Mouse (Mus musculus) layer of hippocampus, postnatal 14 days (tissue): Measurements from ENCODE around the gene Ppp5c. TPM values are rescaled to one million over a fixed set of nuclear protein-coding genes. Genes with fewer than 3 reads are reported as not detected.

ENCODE experiments used
- DNase-seq, 2 experiments: peaks; one replicate each; pipeline ENCODE4 v3.0.0; 2021 to 2022; ENCODE audit warnings: low spot score in 2 of 2, mixed read lengths in 1 of 2
- total RNA-seq, 2 experiments: library from RNA; stranded (reverse); gene quantifications; 2 replicates each; pipeline ENCODE4 v1.2.3; 2021

The Ppp5c gene
- total RNA-seq, 2 experiments from 2014 or later, result 149 to 163 TPM

GRCm38 (mm10) chr7:16988405-16988804 lies 39.3 kb downstream of the Ppp5c start:
- DNase-seq, result no peak

- no peak for DNase-seq
These were observed 40.1 kb downstream of the Ppp5c start for GRCm38 (mm10) chr7:16987541-16988149.

DNA sequence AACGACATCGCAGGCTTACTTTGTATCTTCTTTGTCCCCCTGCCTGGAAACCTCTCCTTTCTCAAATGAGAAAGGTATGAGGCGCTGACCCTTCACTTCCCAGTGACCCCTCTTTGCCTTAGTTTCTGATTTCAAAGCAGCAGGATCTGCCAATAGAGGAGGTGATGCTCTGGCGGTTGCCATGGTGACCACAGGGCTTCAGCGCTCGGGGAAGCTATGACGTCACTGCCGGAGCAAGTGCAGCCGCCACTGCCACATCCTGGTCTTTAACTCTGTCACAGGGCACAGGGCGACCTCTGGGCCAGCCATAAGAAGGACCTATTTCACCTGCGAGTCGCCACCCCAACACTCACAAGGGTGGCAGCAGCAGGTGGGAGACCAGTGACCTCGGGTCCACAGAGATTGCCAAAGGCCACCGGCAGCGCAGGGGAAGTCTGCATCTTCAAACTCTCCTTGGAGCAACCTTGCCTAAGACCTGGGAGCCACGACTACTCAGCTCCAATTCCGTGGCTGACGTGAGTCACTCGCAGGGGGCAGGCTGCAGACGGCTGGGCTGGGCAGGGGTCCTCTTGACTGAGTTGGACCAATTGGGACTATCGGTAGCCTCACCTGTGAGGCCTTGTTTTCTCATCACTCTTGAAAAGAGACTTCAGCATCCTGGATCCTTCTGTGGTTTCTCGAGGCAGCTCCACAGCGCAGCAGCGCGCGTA lies 44.7 kb downstream of the Ppp5c start, which contains the start of gene Gm42372:
Gene Gm42372 (plus strand): TSS at position 228 of the 710 bp plus-strand sequence.
- DNase-seq, result peak; percentile 85 to 87

- DNase-seq, result peak; percentile 49 to 53
These were observed 47.4 kb downstream of the Ppp5c start for GRCm38 (mm10) chr7:16980348-16980747.

GRCm38 (mm10) chr7:16978593-16978992 lies 49.1 kb downstream of the Ppp5c start:
- DNase-seq, result no peak

GRCm38 (mm10) chr7:16978173-16978572 lies 49.6 kb downstream of the Ppp5c start:
- no peak for DNase-seq

GRCm38 (mm10) chr7:16976298-16976697 lies 51.4 kb downstream of the Ppp5c start:
- DNase-seq, result no peak

DNA sequence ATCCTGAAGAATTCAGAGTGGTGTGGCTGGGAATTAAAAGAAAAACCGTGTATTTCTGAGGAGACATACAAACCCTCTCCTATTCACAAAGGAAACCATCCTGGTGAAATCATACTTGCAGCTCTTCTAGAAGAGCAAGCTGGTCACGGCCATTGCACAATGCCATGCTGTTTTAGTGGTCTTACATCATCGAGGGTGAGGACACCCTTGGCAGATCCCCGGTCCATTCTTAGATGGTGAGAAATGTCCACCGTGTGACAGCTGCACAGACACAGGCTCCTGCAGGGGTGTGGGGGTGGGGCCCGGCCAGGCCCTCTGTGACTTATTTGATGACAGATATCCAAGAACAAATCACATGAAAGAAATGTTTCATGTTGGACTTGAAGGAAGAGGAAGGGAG lies 53.7 kb downstream of the Ppp5c start:
- DNase-seq, result no peak

- DNase-seq, result no peak
These were observed 56.6 kb downstream of the Ppp5c start for GRCm38 (mm10) chr7:16971160-16971559.

GRCm38 (mm10) chr7:16968414-16968813 lies 59.3 kb downstream of the Ppp5c start:
- no peak for DNase-seq

DNA sequence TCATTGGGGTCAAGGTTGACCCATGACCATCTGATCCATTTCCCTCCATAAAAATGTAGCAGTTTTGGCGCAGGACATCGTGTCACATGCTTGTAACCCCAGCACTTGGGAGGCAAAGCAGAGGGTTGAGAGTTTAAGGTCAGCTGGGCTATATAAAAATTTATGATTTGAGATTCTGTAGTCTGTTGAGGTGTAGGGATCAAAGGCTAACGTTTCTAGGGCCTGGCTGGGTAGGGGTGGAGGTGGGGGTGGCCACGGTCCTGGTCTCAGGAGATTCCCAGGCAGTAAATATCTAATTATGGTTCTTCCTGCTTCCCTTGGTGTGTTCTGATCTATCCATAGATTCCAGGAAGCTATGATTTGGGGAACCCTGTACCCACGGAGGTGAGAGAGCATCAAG lies 66.0 kb downstream of the Ppp5c start:
- no peak for DNase-seq

- DNase-seq, result peak; percentile 84 to 95
These were observed 68.1 kb downstream of the Ppp5c start, which contains the start of gene Pnmal1 for GRCm38 (mm10) chr7:16959539-16960187. Gene Pnmal1, plus strand, starts transcription at chr7:16959679.

- DNase-seq, result peak; percentile 59 to 78
These were observed 71.1 kb downstream of the Ppp5c start for GRCm38 (mm10) chr7:16956410-16957265.

DNA sequence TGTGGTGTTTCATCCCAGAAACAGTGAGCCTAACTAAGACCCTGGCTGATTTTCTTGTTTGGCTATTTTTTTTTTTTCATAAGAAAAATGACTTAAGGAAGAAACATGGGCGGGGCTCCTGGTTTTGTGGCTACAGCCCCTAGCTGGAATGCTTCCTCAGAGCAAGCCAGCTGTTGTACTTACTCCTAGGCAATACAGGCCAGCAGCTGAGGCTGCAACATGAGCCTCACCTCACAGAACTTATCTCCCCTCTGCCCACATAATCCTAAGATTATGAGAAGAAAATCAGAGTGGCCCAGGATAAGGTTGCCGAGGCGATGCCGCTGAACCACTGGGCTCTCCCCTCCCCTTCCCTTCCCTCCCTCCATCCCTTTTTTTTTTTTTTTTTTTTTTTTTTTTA lies 72.0 kb downstream of the Ppp5c start:
- DNase-seq, result no peak

Other genes starting within 250 kb of the Ppp5c start
- 1 to 10 TPM; 5.5 to 5.8 TPM for gene Slc1a5, start 246.6 kb downstream of the Ppp5c start, total RNA-seq
- 100 to 1,000 TPM; 279 to 300 TPM for gene Strn4, start 212.0 kb downstream of the Ppp5c start, total RNA-seq
- 10 to 100 TPM; 45.9 to 46.2 TPM for gene Fkrp, start 211.2 kb downstream of the Ppp5c start, total RNA-seq
- 1 to 10 TPM; 6.8 to 9.1 TPM for gene Prkd2, start 185.0 kb downstream of the Ppp5c start, total RNA-seq
- 100 to 1,000 TPM; 115 to 120 TPM for gene Dact3, start 152.6 kb downstream of the Ppp5c start, total RNA-seq
- 1 to 10 TPM; 1.5 to 1.9 TPM for gene Gng8, start 136.1 kb downstream of the Ppp5c start, total RNA-seq
- gene Ptgir, start 121.4 kb downstream of the Ppp5c start, total RNA-seq, result under 1 TPM in 1 of 2 experiments, not detected in 1; 0.28 TPM
- 1,000 to 10,000 TPM; 2,318 to 2,416 TPM for gene Calm3, start 103.8 kb downstream of the Ppp5c start, total RNA-seq
- gene Pnmal2, start 83.2 kb downstream of the Ppp5c start, total RNA-seq, result 100 to 1,000 TPM; 240 to 246 TPM
- 10 to 100 TPM; 72.5 to 74.5 TPM for gene Pnmal1, start 68.2 kb downstream of the Ppp5c start, total RNA-seq
- gene Gm42372, start 44.8 kb downstream of the Ppp5c start, total RNA-seq, result 10 to 100 TPM; 46.2 to 49.3 TPM
- gene Ccdc8, start 35.2 kb downstream of the Ppp5c start, total RNA-seq, result 1 to 10 TPM; 3.0 to 3.1 TPM
- gene Hif3a, start 34.5 kb upstream of the Ppp5c start, total RNA-seq, result 10 to 100 TPM; 13.7 to 18.7 TPM
- 1 to 10 TPM; 3.4 TPM for gene Psg16, start 46.1 kb upstream of the Ppp5c start, total RNA-seq
- gene Ceacam3, start 122.4 kb upstream of the Ppp5c start, total RNA-seq, result under 1 TPM in 1 of 2 experiments, not detected in 1; 0.14 TPM
- not detected for gene Psg29, start 175.6 kb upstream of the Ppp5c start, total RNA-seq